Mouse (Mus musculus): Measurements from ENCODE around the gene Trappc3l. TPM values are rescaled to one million over a fixed set of nuclear protein-coding genes. Genes with fewer than 3 reads are reported as not detected.

Trappc3l gene
- total RNA-seq, 2 experiments from 2014 or later = not detected

Other genes starting within 250 kb of the Trappc3l start
- gene Sult3a1, start 179.9 kb upstream of the Trappc3l start, total RNA-seq (2021) = not detected
- gene Rsph4a, start 132.5 kb upstream of the Trappc3l start, total RNA-seq (2021) = under 1 TPM; 0.31 to 0.90 TPM
- gene Zup1, start 86.3 kb upstream of the Trappc3l start, total RNA-seq (2021) = 10 to 100 TPM; 29.1 to 29.5 TPM
- 10 to 100 TPM; 78.5 to 79.1 TPM for gene Rwdd1, start 18.0 kb upstream of the Trappc3l start, total RNA-seq (2021)
- gene Calhm4, start 6.7 kb downstream of the Trappc3l start, total RNA-seq (2021) = not detected
- under 1 TPM; 0.17 to 0.31 TPM for gene Calhm5, start 58.9 kb downstream of the Trappc3l start, total RNA-seq (2021)
- 1 to 10 TPM; 1.0 to 1.3 TPM for gene Calhm6, start 90.4 kb downstream of the Trappc3l start, total RNA-seq (2021)
- 10 to 100 TPM; 15.4 to 17.8 TPM for gene Dse, start 170.1 kb downstream of the Trappc3l start, total RNA-seq (2021)
- gene Tspyl1, start 244.6 kb downstream of the Trappc3l start, total RNA-seq (2021) = 10 to 100 TPM; 61.4 to 65.3 TPM